Mouse (Mus musculus): ENCODE data around the gene Zfp451.
"Not testable (repeated sequence)": the region's sequence is repeated elsewhere in the genome, so short reads cannot be mapped to it uniquely, and the experiment has no call there.

Gene Zfp451

GRCm38 (mm10) chr1:33813868-33814794 lies at the start of gene Zfp451:
TSS of gene Zfp451 (minus strand) at chr1:33814595.
- DNase-seq (ENCODE audit: low spot score in 2 of 2), result peak; percentile 92 to 95

- no peak for DNase-seq (ENCODE audit: low spot score in 2 of 2)
Observed at GRCm38 (mm10) chr1:33846807-33847206, 32.4 kb upstream of the Zfp451 start.

- no peak for DNase-seq (ENCODE audit: low spot score in 2 of 2)
Observed at GRCm38 (mm10) chr1:33843823-33844222, 29.4 kb upstream of the Zfp451 start.

- DNase-seq (ENCODE audit: low spot score in 2 of 2), result not testable (repeated sequence)
Observed at GRCm38 (mm10) chr1:33838952-33839351, 24.6 kb upstream of the Zfp451 start.

GRCm38 (mm10) chr1:33830586-33830985 lies 16.2 kb upstream of the Zfp451 start:
- no peak for DNase-seq (ENCODE audit: low spot score in 2 of 2)

GRCm38 (mm10) chr1:33817931-33818330 lies 3.5 kb upstream of the Zfp451 start:
- peak in 1 of 2 experiments; percentile 19 for DNase-seq (ENCODE audit: low spot score in 2 of 2)

DNA sequence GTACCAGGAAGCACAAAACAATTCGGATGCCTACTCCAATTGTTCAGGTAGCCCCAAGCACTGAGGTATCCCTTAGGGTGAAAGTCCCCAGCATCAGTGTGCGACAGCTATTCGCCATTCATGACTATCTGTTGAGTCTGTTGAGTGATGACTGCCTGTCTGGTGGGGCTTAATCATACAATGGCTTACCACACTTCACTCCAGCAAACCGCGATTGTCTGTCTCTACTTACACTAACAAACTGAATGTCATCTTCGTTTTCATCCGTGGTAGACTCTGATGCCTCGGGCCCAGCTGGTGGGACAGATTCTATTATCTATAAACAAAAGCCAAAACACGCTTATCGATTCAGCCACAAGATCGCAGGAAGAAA lies 914 bp downstream of the Zfp451 start:
- DNase-seq (ENCODE audit: low spot score in 2 of 2), result no peak

- DNase-seq (ENCODE audit: low spot score in 2 of 2), result peak; percentile 33 to 36
Observed at GRCm38 (mm10) chr1:33803323-33803722, 11.1 kb downstream of the Zfp451 start.

DNA sequence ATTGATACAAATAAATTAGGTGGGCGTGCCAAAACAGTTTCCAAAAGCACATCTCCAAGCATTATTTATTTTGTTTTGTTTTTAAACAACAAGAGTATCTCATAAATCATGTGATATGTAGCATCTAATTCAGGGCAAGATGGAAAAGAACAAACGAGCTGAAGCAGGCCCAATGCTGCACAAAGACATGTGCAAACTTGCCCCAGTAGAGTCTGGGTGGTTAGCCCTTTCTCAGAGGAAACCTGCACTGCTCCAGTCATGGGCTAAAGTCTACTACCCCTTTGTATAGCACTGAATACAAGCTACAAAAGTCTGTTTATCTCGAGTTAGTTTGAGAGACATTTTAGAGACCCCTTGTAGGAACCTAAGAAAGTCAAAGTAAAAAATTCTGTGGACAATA lies 14.8 kb downstream of the Zfp451 start:
- no peak for DNase-seq (ENCODE audit: low spot score in 2 of 2)

DNA sequence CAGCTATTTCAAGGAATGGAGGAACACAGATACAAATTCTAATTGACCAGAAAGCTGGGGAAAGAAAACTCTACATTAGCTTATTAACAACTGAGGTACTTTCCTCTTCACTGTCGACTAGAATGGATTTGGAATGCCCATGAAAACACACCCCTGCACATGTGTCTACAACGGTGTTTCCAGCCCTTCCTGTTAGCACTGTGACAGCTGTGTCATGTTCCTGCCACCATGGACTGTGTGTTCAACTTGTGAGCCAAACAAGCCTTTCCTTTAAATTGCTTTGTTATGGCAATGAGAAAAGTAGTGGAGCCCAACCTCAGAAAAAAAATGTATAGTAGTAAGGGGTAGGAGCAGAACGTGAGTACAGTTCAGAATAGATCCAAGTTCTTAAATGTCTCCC lies 25.9 kb downstream of the Zfp451 start:
- DNase-seq (ENCODE audit: low spot score in 2 of 2), result no peak

- no peak for DNase-seq (ENCODE audit: low spot score in 2 of 2)
Observed at GRCm38 (mm10) chr1:33788072-33788471, 26.3 kb downstream of the Zfp451 start.

DNA sequence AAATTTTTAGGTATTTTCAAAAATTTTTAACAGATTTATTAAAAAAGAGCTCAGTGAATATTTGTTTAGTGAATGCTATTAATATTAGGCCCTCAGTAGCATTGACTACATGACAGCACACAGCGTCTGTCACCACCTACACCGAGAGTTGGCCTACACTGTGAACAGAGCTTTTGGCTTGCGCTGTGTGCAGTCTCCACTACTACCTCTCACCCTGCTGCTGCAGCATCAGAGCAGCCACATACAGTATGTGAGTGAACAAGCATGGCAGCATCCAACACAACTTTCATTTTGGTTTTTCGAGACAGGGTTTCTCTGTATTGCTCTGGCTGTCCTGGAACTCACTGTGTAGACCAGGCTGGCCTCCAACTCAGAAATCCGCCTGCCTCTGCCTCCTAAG lies 29.8 kb downstream of the Zfp451 start:
- DNase-seq (ENCODE audit: low spot score in 2 of 2), result no peak

DNA sequence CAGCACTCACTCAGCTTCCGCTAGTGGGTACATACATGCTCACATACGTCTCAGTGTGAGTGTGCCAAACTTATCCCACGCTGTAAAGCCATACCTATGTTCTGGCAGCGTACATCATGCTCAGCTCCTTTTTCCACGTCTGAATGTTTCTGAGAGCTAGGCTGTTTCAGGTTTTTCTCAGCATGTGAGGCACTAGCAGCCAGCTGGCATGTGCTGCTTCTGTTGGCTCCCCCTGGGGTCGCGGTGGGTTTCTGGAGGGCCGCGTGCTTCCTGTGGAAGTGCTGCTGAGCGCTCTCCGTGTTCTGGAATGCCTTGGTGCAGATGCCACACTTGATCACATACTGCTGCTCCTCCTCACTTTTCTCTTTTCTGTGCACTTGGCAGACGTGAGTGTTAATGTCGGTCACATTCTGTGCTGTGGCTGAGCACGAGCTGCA lies 38.2 kb downstream of the Zfp451 start:
- DNase-seq (ENCODE audit: low spot score in 2 of 2), result no peak

DNA sequence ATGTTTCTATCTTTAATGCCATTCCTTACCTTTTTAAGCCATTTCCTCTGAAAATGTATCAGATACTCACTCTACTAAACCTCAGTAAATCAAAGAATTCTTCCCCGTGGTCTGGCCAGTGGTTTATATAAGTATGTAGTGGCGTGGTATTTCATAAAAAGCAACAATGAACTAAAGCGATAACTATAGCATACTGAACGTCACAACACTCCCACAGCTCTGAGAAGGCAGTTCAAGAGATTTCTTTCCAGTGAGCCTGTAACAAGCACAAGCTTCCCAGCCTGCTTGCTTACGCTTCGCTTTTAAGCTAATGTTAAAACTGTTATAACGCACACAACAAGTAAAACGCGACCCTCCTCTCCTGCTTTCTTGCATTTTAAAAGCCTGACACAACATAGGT lies 42.3 kb downstream of the Zfp451 start:
- DNase-seq (ENCODE audit: low spot score in 2 of 2), result no peak

GRCm38 (mm10) chr1:33771621-33772020 lies 42.8 kb downstream of the Zfp451 start:
- DNase-seq (ENCODE audit: low spot score in 2 of 2), result no peak

- no peak for DNase-seq (ENCODE audit: low spot score in 2 of 2)
Observed at GRCm38 (mm10) chr1:33768827-33769226, 45.6 kb downstream of the Zfp451 start.

DNA sequence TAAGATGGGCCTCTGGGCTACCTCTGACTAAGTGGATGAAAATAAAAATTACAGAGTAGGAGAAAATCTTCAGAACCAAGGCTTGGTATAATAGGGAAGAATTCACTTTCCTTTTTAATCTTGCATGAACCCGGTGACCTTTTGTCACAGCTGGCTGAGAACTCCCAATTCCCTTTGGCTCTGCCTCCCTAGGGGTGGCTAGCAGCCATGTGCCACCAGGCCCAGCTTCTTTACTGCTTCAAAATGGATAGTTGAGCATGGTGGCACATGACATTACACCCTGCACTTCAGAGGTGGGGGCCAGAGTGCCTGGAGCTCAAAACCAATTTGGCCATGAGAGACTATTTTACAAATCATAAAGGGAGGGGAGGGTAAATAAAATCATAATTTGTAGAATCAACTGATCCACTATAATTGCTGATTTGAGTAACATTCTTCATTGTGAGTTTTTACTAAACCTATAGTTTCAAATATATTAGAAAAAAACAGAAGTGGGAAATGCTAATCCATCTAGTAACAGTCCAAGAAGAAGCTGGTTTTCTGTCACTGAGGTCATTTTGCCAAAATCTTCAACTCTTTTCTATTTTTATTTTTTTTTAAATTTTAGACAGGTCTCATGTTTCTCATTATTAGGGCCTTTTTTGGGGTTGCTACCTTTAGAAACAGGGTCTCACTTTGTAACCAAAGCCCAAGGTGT lies 46.2 kb downstream of the Zfp451 start:
- no peak for DNase-seq (ENCODE audit: low spot score in 2 of 2)

DNA sequence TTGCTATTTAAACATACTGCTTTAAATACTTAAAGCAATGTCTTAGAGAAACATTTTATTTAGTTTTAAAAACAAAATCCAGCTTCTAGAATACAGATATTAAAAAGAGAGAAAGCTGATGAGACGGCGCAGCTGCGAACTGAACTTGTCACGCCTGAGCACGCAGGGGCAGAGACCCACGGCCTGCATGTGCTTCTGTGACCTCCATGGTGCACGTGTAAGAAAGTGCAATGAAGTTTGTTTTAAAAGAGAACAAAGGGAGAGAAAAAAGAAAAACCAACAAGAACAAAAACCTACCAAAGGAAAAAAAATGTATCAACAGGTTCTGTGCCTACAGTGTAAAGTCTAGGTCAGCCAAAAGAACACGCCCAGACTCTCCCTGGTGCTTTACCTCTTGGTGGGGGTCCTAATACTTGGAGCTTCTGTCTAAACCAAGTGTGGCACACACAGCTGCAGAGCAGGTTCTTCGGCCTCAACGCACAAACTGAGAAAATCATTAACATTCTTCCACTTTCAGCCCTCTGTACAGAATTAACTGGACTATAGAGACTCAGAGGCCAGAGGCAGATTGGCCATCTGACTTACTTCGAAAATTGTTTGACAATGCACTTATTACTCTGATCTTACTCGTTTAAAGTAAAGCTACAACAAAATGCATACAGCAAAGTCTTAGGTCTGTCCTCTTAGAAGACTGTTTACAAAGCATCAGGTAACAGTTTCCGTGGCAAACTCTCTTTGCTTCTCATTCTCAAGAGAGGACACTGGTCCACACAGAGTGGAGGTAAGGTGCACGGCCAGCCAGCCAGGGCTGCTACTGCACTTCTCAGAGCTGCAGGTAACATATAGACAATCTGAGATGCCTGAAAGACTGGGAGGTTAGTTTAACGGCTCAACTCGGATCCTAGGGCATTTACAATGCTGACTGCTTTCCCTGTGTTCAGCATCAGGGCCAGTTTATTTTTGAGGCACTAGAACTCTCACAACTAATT lies 47.6 kb downstream of the Zfp451 start:
- DNase-seq (ENCODE audit: low spot score in 2 of 2), result no peak

DNA sequence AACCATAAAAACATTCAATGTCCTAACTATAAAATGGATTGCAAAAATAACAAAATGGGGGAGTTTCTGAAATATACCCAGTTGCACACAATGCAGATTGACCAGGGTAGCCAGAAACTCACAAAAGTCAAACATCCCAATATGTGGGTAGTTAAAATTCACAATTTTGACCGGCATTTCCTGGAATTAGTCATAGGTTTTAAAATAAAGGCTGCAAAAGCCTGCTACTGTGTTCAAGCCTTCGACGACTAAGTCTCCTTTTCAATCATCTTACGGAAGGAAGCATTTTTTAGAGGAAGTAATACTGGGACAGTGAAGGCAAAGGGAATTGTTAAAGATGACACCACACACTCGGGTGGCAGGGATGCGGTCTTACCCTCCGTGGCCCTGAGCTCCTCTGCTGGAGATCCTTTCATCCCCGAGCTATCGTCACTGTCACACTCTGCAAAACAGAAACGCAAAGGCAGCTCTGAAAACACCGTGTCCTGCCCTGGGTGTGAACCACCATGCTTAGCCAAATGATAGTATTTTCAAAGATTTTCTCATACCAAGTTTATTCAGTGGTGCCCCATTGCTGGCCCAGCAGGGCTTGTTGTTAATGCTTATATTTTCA lies 48.8 kb downstream of the Zfp451 start:
- no peak for DNase-seq (ENCODE audit: low spot score in 2 of 2)

- DNase-seq (ENCODE audit: low spot score in 2 of 2), result no peak
Observed at GRCm38 (mm10) chr1:33763826-33764225, 50.6 kb downstream of the Zfp451 start.

DNA sequence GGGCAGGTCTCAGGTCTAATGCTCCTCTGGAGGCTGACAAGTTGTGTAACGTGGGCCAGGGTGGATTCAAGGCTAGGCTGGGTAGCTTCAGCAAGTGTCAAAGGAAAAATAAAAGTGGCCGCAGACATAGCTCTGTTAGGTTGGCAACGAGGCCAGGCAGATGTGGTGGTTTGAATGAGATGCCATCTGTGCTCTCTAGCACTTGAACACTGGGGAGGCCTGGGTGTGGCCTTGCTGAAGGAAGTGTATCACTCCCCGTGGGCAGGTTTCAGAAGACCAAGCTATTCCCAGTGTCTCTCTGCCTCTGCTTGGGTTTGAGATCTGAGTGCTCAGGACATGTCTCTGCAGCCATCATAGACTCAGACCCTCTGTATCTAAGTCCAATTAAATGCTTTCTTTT lies 55.9 kb downstream of the Zfp451 start:
- DNase-seq (ENCODE audit: low spot score in 2 of 2), result no peak

Data from right cerebral cortex, adult 2 months (tissue).